Mouse (Mus musculus): ENCODE data around the gene Gm5127. TPM values are rescaled to one million over a fixed set of nuclear protein-coding genes. Genes with fewer than 3 reads are reported as not detected.

The Gm5127 gene
- total RNA-seq, 2 experiments from 2014 or later: not detected

Small RNA genes within 50 kb of the gene (microRNA-seq; reads per million reads assigned to microRNA genes)
- 0 reads per million in 2 experiments for gene Gm22102

Other genes with a start within 250 kb of the Gm5127 start
- gene Fndc3c1, start 97.8 kb upstream of the Gm5127 start, total RNA-seq (2021): under 1 TPM; 0.31 to 0.99 TPM
- gene Cysltr1, start 20.5 kb downstream of the Gm5127 start, total RNA-seq (2021): 1 to 10 TPM; 1.1 to 2.9 TPM